18 mouse cellular contexts compared by ENCODE assay signal in genomic region chr3:31928544-31928943, GRCm38 (mm10). TPM values are rescaled to one million over a fixed set of nuclear protein-coding genes. Genes with fewer than 3 reads are reported as not detected.
A peak's percentile ranks its signal among the peaks of the same experiment; 100 is the strongest.
DNase-seq lines count a peak whose midpoint lies in the region; ATAC-seq lines count a peak whose summit lies in the region.
"Had no signal": no experiment of that assay in that cellular context is flagged by ENCODE, and none has a peak within 500 bp of the region (broad histone marks: within the 10 kb centered on the region; RNA-seq: fewer than 3 reads in every experiment).

No protein-coding gene starts in this region.

- no peak overlapping the region for H3K4me3 ChIP-seq in midbrain, embryonic 14.5 days (replicated peaks; ENCODE audit: low read depth, low read length)
- H3K4me3 ChIP-seq: embryonic facial prominence, embryonic 13.5 days; forebrain, embryonic 12.5 days; heart, adult 2 months; heart, embryonic 12.5 days; hindbrain, embryonic 10.5 days; intestine, embryonic 15.5 days had no signal

- H3K36me3 ChIP-seq in midbrain, embryonic 14.5 days (ENCODE audit: control insufficient read depth, insufficient read depth, low read length), result no peaks in the 10 kb centered on the region
- H3K36me3 ChIP-seq: embryonic facial prominence, embryonic 13.5 days; forebrain, embryonic 12.5 days; heart, embryonic 12.5 days; hindbrain, embryonic 10.5 days; intestine, embryonic 15.5 days had no signal

- no peak overlapping the region for H3K4me2 ChIP-seq in midbrain, embryonic 14.5 days (ENCODE audit: low read length)
- H3K4me2 ChIP-seq: embryonic facial prominence, embryonic 13.5 days; forebrain, embryonic 12.5 days; heart, embryonic 12.5 days; hindbrain, embryonic 14.5 days; intestine, embryonic 15.5 days had no signal

- no peak overlapping the region for H3K9ac ChIP-seq in midbrain, embryonic 14.5 days (replicated peaks; ENCODE audit: low read length)
- H3K9ac ChIP-seq: embryonic facial prominence, embryonic 13.5 days; forebrain, embryonic 12.5 days; heart, embryonic 12.5 days; hindbrain, embryonic 14.5 days; intestine, embryonic 15.5 days had no signal

- 95% methylated on average over 1 of the region's 1 CpGs for WGBS in midbrain, embryonic 14.5 days

- H3K4me1 ChIP-seq in midbrain, embryonic 14.5 days (ENCODE audit: control insufficient read depth, insufficient read depth, low read length), result no peaks in the 10 kb centered on the region
- H3K4me1 ChIP-seq: embryonic facial prominence, embryonic 13.5 days; forebrain, embryonic 12.5 days; heart, embryonic 12.5 days; hindbrain, embryonic 10.5 days; intestine, embryonic 15.5 days had no signal

- H3K27ac ChIP-seq in midbrain, embryonic 14.5 days (replicated peaks; ENCODE audit: low read depth, low read length), result no peak overlapping the region
- H3K27ac ChIP-seq: embryonic facial prominence, embryonic 13.5 days; forebrain, embryonic 12.5 days; heart, adult 2 months; hindbrain, embryonic 10.5 days; hindbrain, embryonic 14.5 days; intestine, embryonic 15.5 days had no signal

- H3K9me3 ChIP-seq in midbrain, embryonic 14.5 days (ENCODE audit: control insufficient read depth, low read length), result no peaks in the 10 kb centered on the region
- H3K9me3 ChIP-seq: embryonic facial prominence, embryonic 13.5 days; forebrain, embryonic 12.5 days; heart, embryonic 12.5 days; hindbrain, embryonic 10.5 days; intestine, embryonic 15.5 days had no signal

- ATAC-seq in midbrain, embryonic 14.5 days (ENCODE audit: low FRiP score, low TSS enrichment), result no peak
- ATAC-seq: forebrain, embryonic 16.5 days; intestine, embryonic 15.5 days had no signal

- peak; percentile 60 for DNase-seq in cerebellum, adult 11-12 months
- DNase-seq in cerebellum, adult 8-10 months, result peak; percentile 57
- peak; percentile 22 to 70 for DNase-seq in cerebellum, postnatal 14 days
- DNase-seq in midbrain, embryonic 14.5 days, result no peak
- DNase-seq in right cerebral cortex, adult 2 months (ENCODE audit: low spot score in 2 of 2), result no peak
- no peak for DNase-seq in thymus, postnatal 25 days
- DNase-seq: adrenal gland, adult 8-10 months; adrenal gland, postnatal 36 days; gastrocnemius, postnatal 14 days; heart, adult 2 months; kidney, adult 18-20 months had no signal

- no peaks in the 10 kb centered on the region for H3K27me3 ChIP-seq in midbrain, embryonic 14.5 days (ENCODE audit: control insufficient read depth, insufficient read depth, low read length)
- H3K27me3 ChIP-seq: embryonic facial prominence, embryonic 13.5 days; forebrain, embryonic 12.5 days; heart, embryonic 12.5 days; intestine, embryonic 15.5 days had no signal

RNA-seq across cellular contexts. Expression of gene Kcnmb2, which starts 26.2 kb away (rescaled TPM):
- polyA plus RNA-seq in midbrain, embryonic 14.5 days (2014; fragmentation: Nextera tagmentation; extraction: Ambion mirVana), result 10.8 and 12.8 TPM in 2 replicates

Comparison
In these comparisons a context has a peak if more than half of its experiments do, and no peak if none do; other contexts are left out.
1. DNase-seq: peak in cerebellum, adult 11-12 months (single experiment), cerebellum, adult 8-10 months (single experiment) and cerebellum, postnatal 14 days (2 of 2); none in midbrain, embryonic 14.5 days (single experiment), right cerebral cortex, adult 2 months (0 of 2) and thymus, postnatal 25 days (single experiment).